Mouse (Mus musculus): ENCODE results near the gene Fem1a.

The Fem1a gene

DNA sequence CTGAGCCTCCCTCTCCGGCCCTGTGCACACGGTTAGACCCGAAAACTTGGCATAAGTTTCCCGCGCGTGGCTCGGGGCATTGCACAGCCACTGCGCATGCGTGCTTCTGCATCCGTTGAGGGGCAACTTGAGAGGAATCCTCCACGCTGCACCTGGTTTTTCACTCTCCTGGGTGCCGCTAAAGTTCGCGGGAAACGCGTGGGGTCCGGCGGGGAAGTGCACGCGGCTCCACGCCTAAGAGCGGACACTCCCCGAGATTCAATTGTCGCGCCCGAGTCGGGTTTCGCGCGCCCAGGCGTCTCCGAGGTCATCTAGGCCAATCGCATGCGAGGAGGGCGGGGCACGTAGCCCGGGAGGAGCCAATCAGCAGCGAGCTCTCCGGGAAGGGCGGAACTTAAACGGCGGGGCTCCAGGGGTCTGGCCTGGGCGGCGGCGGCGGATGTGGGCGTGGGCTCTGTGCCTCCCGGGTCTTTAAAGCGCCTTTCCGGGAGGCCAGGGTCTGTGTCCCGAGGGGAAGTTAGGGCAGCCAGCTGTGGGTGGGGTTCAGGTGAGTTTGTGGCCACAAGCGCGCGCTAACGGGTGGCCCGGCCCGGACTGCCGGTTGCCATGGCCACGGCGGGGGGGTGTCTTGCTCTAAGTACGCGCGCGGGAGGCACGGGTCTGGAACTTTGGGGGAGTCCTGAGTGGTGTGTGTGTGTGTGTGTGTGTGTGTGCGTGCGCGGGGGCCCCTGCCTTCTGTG is 47.4 kb downstream of the Fem1a start:
- DNase-seq (ENCODE audit: low spot score) = peak; percentile 96

DNA sequence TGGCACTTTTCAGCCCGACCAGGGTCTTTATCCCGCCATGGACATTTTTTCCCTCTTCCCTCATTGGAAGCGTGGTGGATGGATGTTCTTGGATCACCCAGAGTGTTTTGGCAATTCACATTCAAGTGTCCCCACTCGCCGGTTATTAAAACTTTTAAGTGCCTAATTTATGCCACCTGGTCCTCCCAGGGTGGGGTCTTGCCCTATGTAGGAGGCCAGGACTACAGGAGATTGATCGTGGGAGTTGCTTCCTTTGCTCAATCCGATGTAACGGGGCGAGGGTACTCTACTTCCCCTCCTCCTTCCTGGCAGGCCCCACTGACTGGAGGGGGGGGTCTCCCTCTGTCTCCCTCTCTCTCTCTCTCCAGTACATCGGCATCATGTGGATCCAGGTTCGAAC is 48.1 kb downstream of the Fem1a start:
- no peak for DNase-seq (ENCODE audit: low spot score)

DNA sequence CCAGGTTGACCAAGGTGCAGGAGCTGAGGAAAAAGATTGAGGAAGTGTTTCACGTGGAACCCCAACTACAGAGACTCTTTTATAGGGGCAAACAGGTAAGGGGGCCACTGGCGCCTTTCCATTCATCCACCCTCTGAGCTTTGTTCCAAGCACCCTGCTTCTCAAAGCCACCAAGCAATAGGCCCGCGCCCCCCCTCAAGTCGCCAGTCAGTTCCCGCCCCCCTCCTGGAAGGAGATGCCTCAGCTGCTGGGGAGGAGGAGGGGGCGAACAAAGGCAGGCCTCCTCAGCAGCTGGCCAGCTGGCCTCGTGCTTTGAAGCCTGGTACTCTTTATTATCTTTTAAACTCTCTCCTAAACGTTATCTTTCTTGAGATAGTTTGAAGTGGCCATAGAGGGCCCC is 48.5 kb downstream of the Fem1a start:
- no peak for DNase-seq (ENCODE audit: low spot score)

DNA sequence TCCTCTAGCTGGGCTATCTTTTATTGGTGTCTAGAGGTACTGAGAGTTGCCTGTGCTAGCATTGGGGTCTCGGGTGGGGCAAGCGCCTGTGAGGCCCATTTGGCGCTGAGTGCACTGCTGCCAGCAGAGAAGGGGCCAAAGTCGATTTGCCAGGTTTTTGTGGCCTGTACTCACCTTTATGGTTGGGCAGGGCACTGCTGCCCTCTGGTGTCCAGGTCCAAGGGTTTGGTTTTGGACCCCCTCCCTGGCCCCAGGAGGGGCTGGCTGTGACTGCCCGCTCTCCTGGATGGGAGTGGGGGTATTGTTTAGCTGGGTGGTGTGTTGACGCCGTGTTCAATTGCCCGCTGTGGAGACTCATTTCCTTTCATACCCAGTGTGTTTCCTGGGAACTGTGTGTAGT is 49.2 kb downstream of the Fem1a start:
- DNase-seq (ENCODE audit: low spot score) = no peak

DNA sequence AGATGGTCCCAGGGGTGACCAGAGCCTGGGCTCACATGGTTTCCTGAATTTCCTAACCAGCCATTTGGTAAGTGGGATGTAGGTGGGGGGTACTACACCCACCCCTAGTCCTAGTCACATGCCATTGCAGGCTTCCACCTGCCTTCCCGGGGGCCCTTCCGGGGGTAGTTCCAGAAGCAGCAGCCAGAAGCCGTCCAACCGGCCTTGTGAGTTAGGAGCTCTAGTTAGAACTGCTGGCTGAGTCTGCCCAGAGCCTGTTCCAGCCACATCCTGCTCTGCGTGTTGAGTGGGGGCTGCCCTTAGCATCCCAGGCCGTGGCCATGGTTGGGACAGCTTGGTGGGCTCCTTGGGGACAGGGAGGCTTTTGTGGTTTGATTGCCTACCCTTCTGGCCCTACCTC is 51.5 kb downstream of the Fem1a start:
- no peak for DNase-seq (ENCODE audit: low spot score)

DNA sequence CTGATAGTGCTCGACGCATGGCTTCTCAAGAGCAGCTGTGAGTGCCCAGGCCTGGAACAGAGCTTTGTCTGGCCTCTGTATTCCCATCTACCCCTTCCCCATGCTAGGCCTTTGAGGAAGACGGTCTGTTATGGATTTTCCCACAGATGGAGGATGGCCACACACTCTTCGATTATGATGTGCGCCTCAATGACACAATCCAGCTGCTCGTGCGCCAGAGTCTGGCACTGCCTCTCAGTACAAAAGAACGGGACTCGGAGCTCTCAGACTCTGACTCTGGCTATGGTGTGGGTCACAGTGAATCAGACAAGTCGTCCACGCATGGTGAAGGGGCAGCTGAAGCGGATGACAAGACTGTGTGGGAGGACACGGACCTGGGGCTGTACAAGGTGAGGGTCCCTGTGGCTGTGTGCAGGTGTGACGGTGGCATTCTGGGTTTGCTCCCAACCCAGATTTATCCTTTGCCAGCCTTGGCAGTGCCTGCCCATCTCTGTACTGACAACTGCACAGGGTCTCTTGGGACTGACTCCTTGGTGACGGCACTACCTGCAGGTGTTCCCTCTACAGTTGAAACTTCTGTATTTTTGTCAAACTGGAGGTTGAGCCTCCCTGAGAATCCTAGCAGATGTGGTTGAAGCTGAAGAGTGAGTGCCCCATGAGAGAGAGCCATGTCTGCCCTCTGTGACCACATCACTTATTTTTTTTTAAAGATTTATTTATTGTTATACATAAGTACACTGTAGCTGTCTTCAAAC is 52.8 kb downstream of the Fem1a start:
- DNase-seq (ENCODE audit: low spot score) = no peak

Data from spleen, adult 12 weeks (tissue).